Mouse (Mus musculus): Measurements from ENCODE around the gene Sox6. TPM values are rescaled to one million over a fixed set of nuclear protein-coding genes. Genes with fewer than 3 reads are reported as not detected.

The Sox6 gene
- polyA plus RNA-seq, 1 experiment from 2014 or later: 37.5 TPM

GRCm38 (mm10) chr7:115511091-115511490 lies 527.5 kb downstream of the Sox6 start:
- Histone ChIP-seq H3K9ac (ENCODE audit: low read length) (no peak overlapping the region), H3K27me3 (ENCODE audit: control insufficient read depth, insufficient read depth, low read length) (no peaks in the 10 kb centered on the region), H3K4me2 (ENCODE audit: low read depth, low read length) (no peak overlapping the region), H3K4me3 (replicated peaks; ENCODE audit: low read length) (no peak overlapping the region), H3K36me3 (ENCODE audit: control insufficient read depth, insufficient read depth, low read length) (no peaks in the 10 kb centered on the region), H3K4me1 (ENCODE audit: control insufficient read depth, insufficient read depth, low read length) (0 out of 2 replicates have a peak, but pooled peaks cover 3% of the 10 kb centered on the region), H3K27ac (ENCODE audit: low read length) (no peak overlapping the region), H3K9me3 (replicated peaks; ENCODE audit: control insufficient read depth, low read length) (no peaks in the 10 kb centered on the region)
- ATAC-seq (ENCODE audit: insufficient read depth, low FRiP score): no peak
- 76% methylated on average over 5 of the region's 5 CpGs for WGBS

GRCm38 (mm10) chr7:115510045-115510444 lies 528.6 kb downstream of the Sox6 start:
- Histone ChIP-seq H3K27me3 (ENCODE audit: control insufficient read depth, insufficient read depth, low read length) (no peaks in the 10 kb centered on the region), H3K27ac (ENCODE audit: low read length) (no peak overlapping the region), H3K4me2 (ENCODE audit: low read depth, low read length) (no peak overlapping the region), H3K9me3 (replicated peaks; ENCODE audit: control insufficient read depth, low read length) (no peaks in the 10 kb centered on the region), H3K4me1 (ENCODE audit: control insufficient read depth, insufficient read depth, low read length) (0 out of 2 replicates have a peak, but pooled peaks cover 3% of the 10 kb centered on the region), H3K36me3 (ENCODE audit: control insufficient read depth, insufficient read depth, low read length) (no peaks in the 10 kb centered on the region), H3K4me3 (replicated peaks; ENCODE audit: low read length) (no peak overlapping the region), H3K9ac (ENCODE audit: low read length) (no peak overlapping the region)
- ATAC-seq (ENCODE audit: insufficient read depth, low FRiP score): no peak
- WGBS: 77% methylated on average over 5 of the region's 5 CpGs

- no peak for ATAC-seq (ENCODE audit: insufficient read depth, low FRiP score)
- Histone ChIP-seq H3K4me3 (replicated peaks; ENCODE audit: low read length) (no peak overlapping the region), H3K9ac (ENCODE audit: low read length) (no peak overlapping the region), H3K27ac (ENCODE audit: low read length) (no peak overlapping the region), H3K9me3 (replicated peaks; ENCODE audit: control insufficient read depth, low read length) (no peaks in the 10 kb centered on the region), H3K27me3 (ENCODE audit: control insufficient read depth, insufficient read depth, low read length) (no peaks in the 10 kb centered on the region), H3K36me3 (ENCODE audit: control insufficient read depth, insufficient read depth, low read length) (no peaks in the 10 kb centered on the region), H3K4me2 (ENCODE audit: low read depth, low read length) (no peak overlapping the region), H3K4me1 (ENCODE audit: control insufficient read depth, insufficient read depth, low read length) (peaks cover 6% of the 10 kb centered on the region)
- WGBS: 84% methylated on average over 6 of the region's 6 CpGs
Measured at GRCm38 (mm10) chr7:115506385-115506784, 532.2 kb downstream of the Sox6 start.

- no peaks in the 10 kb centered on the region for H3K27me3 ChIP-seq (ENCODE audit: control insufficient read depth, insufficient read depth, low read length)
- peak; percentile 88 for ATAC-seq (ENCODE audit: insufficient read depth, low FRiP score)
- H3K4me3 ChIP-seq (replicated peaks; ENCODE audit: low read length): no peak overlapping the region
- no peak overlapping the region for H3K9ac ChIP-seq (ENCODE audit: low read length)
- H3K36me3 ChIP-seq (ENCODE audit: control insufficient read depth, insufficient read depth, low read length): no peaks in the 10 kb centered on the region
- no peaks in the 10 kb centered on the region for H3K9me3 ChIP-seq (replicated peaks; ENCODE audit: control insufficient read depth, low read length)
- H3K4me1 ChIP-seq (ENCODE audit: control insufficient read depth, insufficient read depth, low read length): peaks cover 17% of the 10 kb centered on the region
- 22% methylated on average over 3 of the region's 3 CpGs for WGBS
- 0 out of 2 replicates have a peak overlapping the region, but pooled peaks have one; percentile 13 for H3K4me2 ChIP-seq (ENCODE audit: low read depth, low read length)
- peak overlapping the region; percentile 84 for H3K27ac ChIP-seq (ENCODE audit: low read length)
Measured at GRCm38 (mm10) chr7:115501497-115501896, 537.1 kb downstream of the Sox6 start.

- Histone ChIP-seq H3K9me3 (replicated peaks; ENCODE audit: control insufficient read depth, low read length) (no peaks in the 10 kb centered on the region), H3K4me2 (ENCODE audit: low read depth, low read length) (no peak overlapping the region), H3K27ac (ENCODE audit: low read length) (peak overlapping the region; percentile 80), H3K9ac (ENCODE audit: low read length) (no peak overlapping the region), H3K4me1 (ENCODE audit: control insufficient read depth, insufficient read depth, low read length) (peaks cover 17% of the 10 kb centered on the region), H3K27me3 (ENCODE audit: control insufficient read depth, insufficient read depth, low read length) (no peaks in the 10 kb centered on the region), H3K4me3 (replicated peaks; ENCODE audit: low read length) (no peak overlapping the region), H3K36me3 (ENCODE audit: control insufficient read depth, insufficient read depth, low read length) (no peaks in the 10 kb centered on the region)
- ATAC-seq (ENCODE audit: insufficient read depth, low FRiP score): no peak
Measured at GRCm38 (mm10) chr7:115500825-115501224, 537.8 kb downstream of the Sox6 start.

- no peak overlapping the region for H3K9ac ChIP-seq (ENCODE audit: low read length)
- peaks cover 17% of the 10 kb centered on the region for H3K4me1 ChIP-seq (ENCODE audit: control insufficient read depth, insufficient read depth, low read length)
- H3K4me3 ChIP-seq (replicated peaks; ENCODE audit: low read length): no peak overlapping the region
- 30% methylated on average over 7 of the region's 7 CpGs for WGBS
- H3K9me3 ChIP-seq (replicated peaks; ENCODE audit: control insufficient read depth, low read length): no peaks in the 10 kb centered on the region
- no peak overlapping the region for H3K4me2 ChIP-seq (ENCODE audit: low read depth, low read length)
- H3K36me3 ChIP-seq (ENCODE audit: control insufficient read depth, insufficient read depth, low read length): no peaks in the 10 kb centered on the region
- H3K27me3 ChIP-seq (ENCODE audit: control insufficient read depth, insufficient read depth, low read length): no peaks in the 10 kb centered on the region
- H3K27ac ChIP-seq (ENCODE audit: low read length): no peak overlapping the region
- peak; percentile 78 for ATAC-seq (ENCODE audit: insufficient read depth, low FRiP score)
Measured at GRCm38 (mm10) chr7:115500170-115500569, 538.4 kb downstream of the Sox6 start.

GRCm38 (mm10) chr7:115491721-115492120 lies 546.9 kb downstream of the Sox6 start:
- 77% methylated on average over 5 of the region's 5 CpGs for WGBS

GRCm38 (mm10) chr7:115489608-115490007 lies 549.0 kb downstream of the Sox6 start:
- no peaks in the 10 kb centered on the region for H3K9me3 ChIP-seq (replicated peaks; ENCODE audit: control insufficient read depth, low read length)
- ATAC-seq (ENCODE audit: insufficient read depth, low FRiP score): no peak
- no peak overlapping the region for H3K4me2 ChIP-seq (ENCODE audit: low read depth, low read length)
- no peak overlapping the region; the same call in 1 of the 2 replicates for H3K27ac ChIP-seq (ENCODE audit: low read length)
- H3K36me3 ChIP-seq (ENCODE audit: control insufficient read depth, insufficient read depth, low read length): no peaks in the 10 kb centered on the region
- peaks cover 5% of the 10 kb centered on the region; the same call in 1 of the 2 replicates for H3K4me1 ChIP-seq (ENCODE audit: control insufficient read depth, insufficient read depth, low read length)
- no peaks in the 10 kb centered on the region for H3K27me3 ChIP-seq (ENCODE audit: control insufficient read depth, insufficient read depth, low read length)
- H3K9ac ChIP-seq (ENCODE audit: low read length): no peak overlapping the region
- H3K4me3 ChIP-seq (replicated peaks; ENCODE audit: low read length): no peak overlapping the region
- WGBS: 61% methylated on average over 10 of the region's 10 CpGs

More at GRCm38 (mm10) chr7:115491721-115492120, 546.9 kb downstream of the Sox6 start:
- peaks cover 5% of the 10 kb centered on the region; the same call in 1 of the 2 replicates for H3K4me1 ChIP-seq (ENCODE audit: control insufficient read depth, insufficient read depth, low read length)
- no peak for ATAC-seq (ENCODE audit: insufficient read depth, low FRiP score)
- H3K36me3 ChIP-seq (ENCODE audit: control insufficient read depth, insufficient read depth, low read length): no peaks in the 10 kb centered on the region
- no peak overlapping the region for H3K9ac ChIP-seq (ENCODE audit: low read length)
- H3K4me3 ChIP-seq (replicated peaks; ENCODE audit: low read length): no peak overlapping the region
- H3K27ac ChIP-seq (ENCODE audit: low read length): no peak overlapping the region
- no peaks in the 10 kb centered on the region for H3K27me3 ChIP-seq (ENCODE audit: control insufficient read depth, insufficient read depth, low read length)
- no peak overlapping the region for H3K4me2 ChIP-seq (ENCODE audit: low read depth, low read length)
- no peaks in the 10 kb centered on the region for H3K9me3 ChIP-seq (replicated peaks; ENCODE audit: control insufficient read depth, low read length)

- no peak for ATAC-seq (ENCODE audit: insufficient read depth, low FRiP score)
- Histone ChIP-seq H3K4me3 (replicated peaks; ENCODE audit: low read length) (no peak overlapping the region), H3K9me3 (replicated peaks; ENCODE audit: control insufficient read depth, low read length) (no peaks in the 10 kb centered on the region), H3K4me2 (ENCODE audit: low read depth, low read length) (no peak overlapping the region), H3K27me3 (ENCODE audit: control insufficient read depth, insufficient read depth, low read length) (no peaks in the 10 kb centered on the region), H3K36me3 (ENCODE audit: control insufficient read depth, insufficient read depth, low read length) (no peaks in the 10 kb centered on the region), H3K9ac (ENCODE audit: low read length) (no peak overlapping the region), H3K27ac (ENCODE audit: low read length) (no peak overlapping the region), H3K4me1 (ENCODE audit: control insufficient read depth, insufficient read depth, low read length) (peaks cover 5% of the 10 kb centered on the region; the same call in 1 of the 2 replicates)
- 95% methylated on average over 12 of the region's 12 CpGs for whole genome bisulfite sequencing
Measured at GRCm38 (mm10) chr7:115486431-115486830, 552.2 kb downstream of the Sox6 start.

Measured in stomach, embryonic 16.5 days (tissue).